Mouse (Mus musculus) monocyte, adult 2 months (primary cell): Measurements from ENCODE around the gene Plekha6.

ENCODE experiments used
- DNase-seq, 2 experiments: peaks; one replicate each; pipeline ENCODE4 v3.0.0; 2022; ENCODE audit warnings: low spot score in 2 of 2, low read depth in 1 of 2

Gene Plekha6

DNA sequence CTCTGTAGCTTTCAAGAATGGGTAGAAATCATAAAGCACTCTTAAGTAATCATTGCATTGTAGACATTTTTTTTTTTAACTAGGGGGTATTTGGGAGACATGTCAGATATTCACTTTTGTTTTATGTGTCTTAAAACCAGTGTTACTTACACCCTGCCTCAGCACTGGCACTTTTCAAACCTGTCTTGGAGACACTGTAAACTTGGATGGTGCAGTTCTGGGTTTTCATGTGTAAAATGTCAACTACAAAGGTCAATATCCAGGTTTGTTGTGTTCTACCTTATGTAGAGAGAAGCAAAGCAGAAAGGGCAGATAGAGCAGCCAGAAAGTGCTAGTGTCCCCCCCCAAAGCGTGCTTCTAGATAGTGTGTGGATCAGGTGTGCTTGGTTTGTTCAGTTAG is 25.6 kb upstream of the Plekha6 start:
- no peak for DNase-seq

- DNase-seq = no peak
These were observed 17.7 kb upstream of the Plekha6 start for GRCm38 (mm10) chr1:133146014-133147009.

- DNase-seq = no peak
These were observed 16.7 kb upstream of the Plekha6 start for GRCm38 (mm10) chr1:133147324-133147723.

DNA sequence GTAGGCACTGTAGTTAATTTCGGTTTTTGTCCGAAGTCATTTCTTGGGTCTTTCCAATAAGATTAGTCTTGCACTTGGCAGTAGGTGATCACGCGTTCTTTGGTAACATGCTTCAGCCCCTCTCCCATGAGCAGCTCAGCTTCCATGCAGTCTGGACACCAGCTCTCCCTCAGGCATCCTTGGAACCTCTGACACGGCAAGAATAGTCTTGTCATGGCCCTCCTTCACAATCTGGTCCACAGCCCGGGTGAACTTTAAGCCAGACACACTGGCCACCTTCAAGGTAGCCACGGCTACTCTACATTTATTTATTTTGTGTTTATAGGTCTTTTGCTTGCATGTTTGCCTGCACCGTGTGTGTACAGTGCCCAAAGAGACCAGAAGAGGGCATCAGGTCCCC is 15.9 kb upstream of the Plekha6 start:
- no peak for DNase-seq

DNA sequence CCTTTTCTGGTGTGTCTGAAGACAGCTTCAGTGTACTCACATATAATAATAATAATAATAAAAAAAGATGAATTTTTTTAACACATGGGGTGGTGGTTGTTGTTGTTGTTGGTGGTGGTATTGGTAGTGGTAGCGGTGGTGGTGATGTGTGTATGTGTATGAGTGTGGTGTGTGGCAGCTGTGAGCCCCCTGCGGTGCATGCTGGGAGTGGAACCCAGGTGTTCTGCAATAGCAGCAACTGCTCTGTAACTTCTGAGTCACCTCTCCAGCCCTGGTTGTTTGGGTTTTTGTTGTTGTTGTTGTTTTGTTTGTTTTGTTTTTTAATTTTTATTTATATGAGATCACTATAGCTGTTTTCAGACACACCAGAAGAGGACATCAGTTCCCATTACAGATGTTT is 13.5 kb upstream of the Plekha6 start:
- no peak for DNase-seq

DNA sequence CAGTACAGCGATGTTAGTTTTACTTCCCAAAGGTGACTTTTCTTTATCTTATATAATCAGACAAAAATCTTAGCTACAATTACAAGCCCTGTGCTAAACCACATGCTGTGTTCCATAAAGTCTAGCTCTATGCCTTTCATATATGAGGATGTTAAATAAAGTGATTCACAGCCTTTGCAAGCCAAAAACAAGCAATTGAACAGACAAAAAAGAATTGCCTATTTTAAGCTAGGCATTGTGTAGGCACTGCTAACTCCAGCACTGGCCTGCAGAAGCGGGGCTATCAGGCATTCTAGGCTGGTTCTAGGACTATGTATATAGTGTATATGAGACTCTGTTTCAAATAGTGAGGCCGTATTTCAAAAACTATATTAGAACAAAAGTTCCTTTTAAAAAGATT is 11.8 kb upstream of the Plekha6 start:
- no peak for DNase-seq

GRCm38 (mm10) chr1:133155270-133155669 is 8.7 kb upstream of the Plekha6 start:
- no peak for DNase-seq

DNA sequence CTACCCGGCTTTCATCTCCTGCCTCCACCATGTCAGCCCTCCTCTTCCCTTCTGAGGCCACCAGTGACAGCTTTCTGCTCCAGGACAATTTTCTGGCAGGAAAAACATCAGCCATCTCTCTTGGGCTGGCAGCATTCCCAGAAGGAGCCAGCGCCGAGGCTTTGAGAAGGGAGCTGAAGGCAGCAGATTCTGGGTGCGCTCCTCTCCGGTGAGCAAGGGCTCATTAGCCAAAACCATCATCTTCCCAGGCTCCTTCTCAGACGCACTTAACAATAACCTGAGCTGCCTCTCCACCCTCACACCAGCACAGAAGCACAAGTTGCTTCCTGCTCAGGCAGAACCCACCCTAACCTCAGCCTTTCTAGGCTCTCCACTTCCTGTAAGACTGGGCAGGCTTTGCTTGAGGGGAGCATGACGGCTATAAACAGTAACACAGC is 4.9 kb upstream of the Plekha6 start:
- no peak for DNase-seq

DNA sequence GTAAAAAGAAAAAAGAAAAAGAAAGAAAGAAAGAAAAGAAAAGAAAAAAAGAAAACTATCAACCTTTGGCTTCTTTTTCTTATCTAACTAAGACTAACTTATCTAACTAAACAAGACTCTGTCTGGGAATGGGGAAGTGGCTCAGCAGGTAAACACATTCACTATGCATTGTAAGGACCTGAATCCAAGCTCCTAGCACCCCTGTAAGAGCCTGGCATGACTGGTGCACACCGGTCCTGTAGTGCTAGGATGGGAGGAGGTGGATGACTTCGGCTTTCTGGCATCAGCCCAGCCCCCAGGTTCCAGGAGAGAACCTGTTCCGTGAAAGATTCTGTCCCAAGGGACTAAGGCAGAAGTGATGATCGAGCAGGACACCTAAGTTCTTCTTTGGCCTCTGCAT is 2.5 kb upstream of the Plekha6 start:
- no peak for DNase-seq

- DNase-seq = no peak
These were observed 2.0 kb upstream of the Plekha6 start for GRCm38 (mm10) chr1:133162046-133162445.

GRCm38 (mm10) chr1:133162981-133163380 is 1.0 kb upstream of the Plekha6 start:
- DNase-seq = no peak

DNA sequence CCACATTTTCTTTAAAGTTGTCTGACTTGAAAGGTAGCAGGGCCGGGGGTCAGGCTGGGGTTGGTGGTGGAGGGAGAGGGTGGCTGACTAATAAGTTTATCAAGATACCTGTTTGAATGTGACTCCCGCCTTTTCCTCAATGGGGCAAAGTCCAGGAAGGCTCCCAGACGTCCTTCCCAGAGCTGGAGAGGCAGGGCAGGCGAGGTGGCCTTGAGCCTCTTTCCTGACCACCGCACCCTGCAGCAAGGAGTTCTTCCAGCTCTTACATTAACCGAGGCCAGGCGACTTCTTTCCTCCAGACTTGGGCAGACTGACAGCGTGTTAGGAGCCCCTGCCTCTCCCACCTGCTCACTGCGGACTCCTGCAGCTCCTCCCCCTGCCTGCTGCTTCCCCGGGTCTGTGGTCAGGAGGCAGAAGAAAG is 591 bp downstream of the Plekha6 start:
- DNase-seq = no peak

DNA sequence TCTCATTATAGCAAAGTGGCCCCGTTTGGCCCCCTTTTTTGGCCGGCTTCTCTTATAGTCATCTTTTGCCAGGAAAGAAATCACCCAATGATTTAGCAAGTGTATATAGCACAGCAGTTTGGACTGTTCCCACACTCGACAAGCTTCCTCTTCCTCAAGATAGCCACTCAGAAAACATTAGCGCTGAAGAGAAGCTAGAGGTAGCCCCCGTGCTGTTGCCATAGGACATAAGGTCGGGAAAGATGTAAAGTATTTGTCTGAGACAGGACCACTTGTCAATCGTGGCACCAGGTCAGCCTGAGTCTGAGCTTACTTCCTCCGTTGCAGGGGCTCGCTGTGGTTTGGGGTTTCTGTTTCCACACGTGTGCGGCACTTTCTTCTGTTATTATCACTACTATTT is 1.1 kb downstream of the Plekha6 start:
- no peak for DNase-seq

- DNase-seq = no peak
These were observed 4.5 kb downstream of the Plekha6 start for GRCm38 (mm10) chr1:133168318-133169060.

GRCm38 (mm10) chr1:133170196-133170595 is 6.2 kb downstream of the Plekha6 start:
- DNase-seq = no peak

GRCm38 (mm10) chr1:133171357-133171756 is 7.3 kb downstream of the Plekha6 start:
- no peak for DNase-seq

GRCm38 (mm10) chr1:133175150-133175549 is 11.1 kb downstream of the Plekha6 start:
- peak in 1 of 2 experiments; percentile 39 for DNase-seq

GRCm38 (mm10) chr1:133177480-133178172 is 13.6 kb downstream of the Plekha6 start:
- DNase-seq = peak in 1 of 2 experiments; percentile 29

GRCm38 (mm10) chr1:133178732-133179440 is 14.9 kb downstream of the Plekha6 start:
- DNase-seq = no peak

- DNase-seq = no peak
These were observed 17.3 kb downstream of the Plekha6 start for GRCm38 (mm10) chr1:133181072-133182015.
